Mouse (Mus musculus): ENCODE measurements at regions not wholly inside any gene's neighbourhood (a gene's known extent, or its start where the extent isn't known, plus 50 kb on each side); places are given as distances from the start of the nearest gene placed in this dataset.

DNA sequence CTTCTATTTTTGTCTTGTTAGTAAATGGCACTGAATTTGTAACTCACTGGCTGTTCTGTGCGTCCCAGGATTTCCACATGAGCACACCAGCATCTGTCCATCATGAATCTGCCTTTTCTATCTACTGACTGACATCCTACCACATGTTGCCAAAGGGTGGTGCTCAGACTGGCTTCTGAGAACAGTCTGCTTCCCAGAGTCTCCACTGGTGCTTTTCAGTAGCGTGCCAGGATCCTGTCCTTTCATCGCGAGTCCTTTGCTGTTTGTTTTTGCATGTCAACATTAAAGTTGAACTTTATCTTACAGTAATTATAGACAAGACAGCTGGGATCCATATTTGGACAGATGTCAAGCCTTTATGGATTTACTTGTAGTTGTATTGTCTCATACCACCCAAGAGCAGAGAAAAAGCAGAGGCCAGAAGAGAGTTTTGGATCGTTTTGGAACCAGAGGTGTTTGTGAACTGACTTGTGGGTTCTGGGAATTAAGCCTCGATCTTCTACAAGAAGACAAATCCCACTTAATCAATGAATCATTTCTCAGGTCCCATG lies 314.0 kb upstream of the Agtr1b start:
- ATAC-seq (ENCODE audit: low TSS enrichment), result no peak

DNA sequence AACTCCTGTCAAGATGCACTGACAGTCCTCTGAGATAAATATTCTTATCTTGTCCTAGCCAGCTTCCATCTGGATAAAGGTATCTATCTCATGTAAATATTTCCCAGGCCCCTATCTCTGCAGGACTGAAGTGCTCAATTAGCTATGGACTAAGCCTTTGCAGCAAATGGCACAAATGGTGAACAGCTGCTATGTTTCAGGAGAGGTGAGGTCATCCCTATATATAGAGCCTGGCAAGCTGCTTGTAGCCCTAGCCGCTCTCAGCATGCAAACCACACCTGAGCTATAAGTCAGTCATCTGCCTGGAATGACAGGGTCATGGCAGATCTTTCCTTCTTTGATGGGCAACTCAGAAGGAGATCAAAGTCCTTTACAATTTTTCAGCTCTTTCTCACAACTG lies 294.9 kb upstream of the Agtr1b start:
- peak; percentile 83 for ATAC-seq (ENCODE audit: low TSS enrichment)

DNA sequence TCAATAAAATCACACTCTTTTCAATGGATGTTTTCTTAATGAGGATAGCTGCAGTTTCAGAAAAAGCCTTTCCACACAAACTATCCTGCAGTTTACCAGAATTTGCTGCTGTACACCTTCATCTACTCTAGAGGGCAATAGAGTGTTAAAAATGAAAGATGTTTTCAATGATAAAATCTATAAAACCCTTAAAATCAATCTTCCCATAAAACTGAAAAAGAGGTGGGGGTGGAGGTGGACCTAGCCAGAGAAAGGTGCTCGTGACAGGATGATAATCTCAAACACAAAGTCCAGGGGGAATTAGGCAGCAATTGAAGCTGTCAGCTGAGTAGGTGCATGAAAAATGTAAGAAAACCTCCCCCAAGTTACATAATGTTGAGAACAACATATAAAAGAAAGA lies 288.4 kb upstream of the Agtr1b start:
- peak; percentile 74 for ATAC-seq (ENCODE audit: low TSS enrichment)

All from frontal cortex, adult (tissue).